Mouse (Mus musculus): Measurements from ENCODE around the gene Tnrc18.

Tnrc18 gene

GRCm38 (mm10) chr5:142723520-142724133 is 93.8 kb downstream of the Tnrc18 start:
- DNase-seq (ENCODE audit: low spot score in 2 of 2), result peak; percentile 63 to 79

GRCm38 (mm10) chr5:142719897-142720296 is 97.6 kb downstream of the Tnrc18 start:
- DNase-seq (ENCODE audit: low spot score in 2 of 2), result no peak

- no peak for DNase-seq (ENCODE audit: low spot score in 2 of 2)
These were observed 99.0 kb downstream of the Tnrc18 start for GRCm38 (mm10) chr5:142718486-142718885.

GRCm38 (mm10) chr5:142718037-142718436 is 99.4 kb downstream of the Tnrc18 start:
- peak; percentile 93 to 94 for DNase-seq (ENCODE audit: low spot score in 2 of 2)

- no peak for DNase-seq (ENCODE audit: low spot score in 2 of 2)
These were observed 101.4 kb downstream of the Tnrc18 start for GRCm38 (mm10) chr5:142716056-142716455.

GRCm38 (mm10) chr5:142715059-142715458 is 102.4 kb downstream of the Tnrc18 start:
- DNase-seq (ENCODE audit: low spot score in 2 of 2), result no peak

GRCm38 (mm10) chr5:142713966-142714365 is 103.5 kb downstream of the Tnrc18 start:
- DNase-seq (ENCODE audit: low spot score in 2 of 2), result no peak

GRCm38 (mm10) chr5:142712373-142712772 is 105.1 kb downstream of the Tnrc18 start:
- no peak for DNase-seq (ENCODE audit: low spot score in 2 of 2)

- DNase-seq (ENCODE audit: low spot score in 2 of 2), result no peak
These were observed 108.0 kb downstream of the Tnrc18 start for GRCm38 (mm10) chr5:142709436-142709835.

- DNase-seq (ENCODE audit: low spot score in 2 of 2), result no peak
These were observed 109.8 kb downstream of the Tnrc18 start for GRCm38 (mm10) chr5:142707709-142708108.

- DNase-seq (ENCODE audit: low spot score in 2 of 2), result peak; percentile 67 to 79
These were observed 113.9 kb downstream of the Tnrc18 start for GRCm38 (mm10) chr5:142703569-142703968.

- DNase-seq (ENCODE audit: low spot score in 2 of 2), result no peak
These were observed 114.8 kb downstream of the Tnrc18 start for GRCm38 (mm10) chr5:142702511-142703138.

GRCm38 (mm10) chr5:142701651-142702510 is 115.6 kb downstream of the Tnrc18 start:
- peak; percentile 61 to 79 for DNase-seq (ENCODE audit: low spot score in 2 of 2)

- no peak for DNase-seq (ENCODE audit: low spot score in 2 of 2)
These were observed 116.4 kb downstream of the Tnrc18 start for GRCm38 (mm10) chr5:142700842-142701589.

- no peak for DNase-seq (ENCODE audit: low spot score in 2 of 2)
These were observed 119.7 kb downstream of the Tnrc18 start for GRCm38 (mm10) chr5:142697742-142698141.

GRCm38 (mm10) chr5:142696865-142697264 is 120.6 kb downstream of the Tnrc18 start:
- no peak for DNase-seq (ENCODE audit: low spot score in 2 of 2)

- no peak for DNase-seq (ENCODE audit: low spot score in 2 of 2)
These were observed 121.2 kb downstream of the Tnrc18 start for GRCm38 (mm10) chr5:142696258-142696657.

GRCm38 (mm10) chr5:142694627-142695340 is 122.7 kb downstream of the Tnrc18 start:
- no peak for DNase-seq (ENCODE audit: low spot score in 2 of 2)

GRCm38 (mm10) chr5:142693738-142694430 is 123.6 kb downstream of the Tnrc18 start:
- DNase-seq (ENCODE audit: low spot score in 2 of 2), result peak in 1 of 2 experiments; percentile 51

- no peak for DNase-seq (ENCODE audit: low spot score in 2 of 2)
These were observed 124.3 kb downstream of the Tnrc18 start for GRCm38 (mm10) chr5:142692971-142693737.

Measured in cerebellum, postnatal 4 days (tissue).